Comparison of ENCODE assay signal across 15 mouse cellular contexts in genomic region chr5:112999227-112999626, GRCm38 (mm10). TPM values are rescaled to one million over a fixed set of nuclear protein-coding genes. Genes with fewer than 3 reads are reported as not detected.
DNase-seq lines count a peak whose midpoint lies in the region; ATAC-seq and TF ChIP-seq lines count a peak whose summit lies in the region.
"Had no signal": no experiment of that assay in that cellular context is flagged by ENCODE, and none has a peak within 500 bp of the region (broad histone marks: within the 10 kb centered on the region; RNA-seq: fewer than 3 reads in every experiment).

No protein-coding gene starts in this region.

- no peak overlapping the region for H3K9ac ChIP-seq in lung, postnatal 0 days (replicated peaks; ENCODE audit: low read depth)
- H3K9ac ChIP-seq in liver, embryonic 14.5 days (replicated peaks): no peak overlapping the region
- H3K9ac ChIP-seq in hindbrain, embryonic 16.5 days (ENCODE audit: low read depth, low read length): no peak overlapping the region
- H3K9ac ChIP-seq: embryonic facial prominence, embryonic 13.5 days; hindbrain, embryonic 15.5 days had no signal

- TF ChIP-seq EP300 in lung, postnatal 0 days (IDR thresholded peaks at IDR 0.05): no peak
- no peak for TF ChIP-seq EP300 in liver, embryonic 14.5 days (IDR thresholded peaks at IDR 0.05; ENCODE audit: low read depth)

- H3K4me2 ChIP-seq in lung, postnatal 0 days (replicated peaks; ENCODE audit: low read depth, low read length): no peak overlapping the region
- no peak overlapping the region for H3K4me2 ChIP-seq in liver, embryonic 14.5 days (ENCODE audit: low read depth)
- H3K4me2 ChIP-seq in hindbrain, embryonic 16.5 days (ENCODE audit: low read length): no peak overlapping the region
- H3K4me2 ChIP-seq: embryonic facial prominence, embryonic 13.5 days; hindbrain, embryonic 15.5 days had no signal

- H3K4me3 ChIP-seq in lung, postnatal 0 days (ENCODE audit: low read depth, low read length): no peak overlapping the region
- no peak overlapping the region for H3K4me3 ChIP-seq in liver, embryonic 14.5 days (ENCODE audit: insufficient read depth in 1 of 2, low read depth in 2 of 2, low read length in 2 of 2)
- H3K4me3 ChIP-seq in hindbrain, embryonic 16.5 days (ENCODE audit: low read length): no peak overlapping the region
- H3K4me3 ChIP-seq: embryonic facial prominence, embryonic 13.5 days; hindbrain, embryonic 15.5 days; myocyte had no signal

- 84% methylated on average over 6 of the region's 8 CpGs for WGBS in lung, postnatal 0 days
- 32% methylated on average over 8 of the region's 8 CpGs for WGBS in liver, embryonic 14.5 days (ENCODE audit: insufficient replicate concordance)
- WGBS in hindbrain, embryonic 16.5 days: 88% methylated on average over 7 of the region's 8 CpGs

- no peak overlapping the region for H3K27ac ChIP-seq in lung, postnatal 0 days (ENCODE audit: low read length)
- H3K27ac ChIP-seq in liver, embryonic 14.5 days: no peak overlapping the region
- no peak overlapping the region for H3K27ac ChIP-seq in hindbrain, embryonic 16.5 days (ENCODE audit: low read depth, low read length)
- H3K27ac ChIP-seq: hindbrain, embryonic 15.5 days had no signal

- peak; percentile 38 for ATAC-seq in lung, postnatal 0 days
- peak; percentile 85 for ATAC-seq in common myeloid progenitor, adult 5-6 weeks (replicated peaks; ENCODE audit: low read depth, poor library complexity, severe bottlenecking)
- ATAC-seq in liver, embryonic 14.5 days (ENCODE audit: insufficient read depth): peak; percentile 85
- no peak for ATAC-seq in hindbrain, embryonic 16.5 days
- ATAC-seq: forebrain, embryonic 14.5 days had no signal

- no peaks in the 10 kb centered on the region for H3K9me3 ChIP-seq in lung, postnatal 0 days (ENCODE audit: low read length)
- no peaks in the 10 kb centered on the region for H3K9me3 ChIP-seq in liver, embryonic 14.5 days (ENCODE audit: control insufficient read depth, low read length)
- H3K9me3 ChIP-seq in hindbrain, embryonic 16.5 days (ENCODE audit: control insufficient read depth, low read length): no peaks in the 10 kb centered on the region; the same call in 1 of the 2 replicates
- H3K9me3 ChIP-seq: embryonic facial prominence, embryonic 13.5 days; hindbrain, embryonic 15.5 days had no signal

- no peaks in the 10 kb centered on the region for H3K36me3 ChIP-seq in lung, postnatal 0 days (ENCODE audit: insufficient read depth, low read length)
- no peaks in the 10 kb centered on the region for H3K36me3 ChIP-seq in liver, embryonic 14.5 days (replicated peaks; ENCODE audit: control insufficient read depth, insufficient read depth, low read depth)
- H3K36me3 ChIP-seq in hindbrain, embryonic 16.5 days (ENCODE audit: control insufficient read depth, insufficient read depth, low read length): peaks cover 2% of the 10 kb centered on the region; the same call in 1 of the 2 replicates

- no peaks in the 10 kb centered on the region for H3K27me3 ChIP-seq in lung, postnatal 0 days (replicated peaks; ENCODE audit: insufficient read depth, low read length)
- no peaks in the 10 kb centered on the region for H3K27me3 ChIP-seq in liver, embryonic 14.5 days (ENCODE audit: control insufficient read depth, insufficient read depth, low read length)
- no peaks in the 10 kb centered on the region for H3K27me3 ChIP-seq in hindbrain, embryonic 16.5 days (replicated peaks; ENCODE audit: control insufficient read depth, insufficient read depth, low read length)
- H3K27me3 ChIP-seq: CH12.LX; embryonic facial prominence, embryonic 13.5 days; hindbrain, embryonic 15.5 days had no signal

- TF ChIP-seq CTCF in lung, postnatal 0 days (IDR thresholded peaks at IDR 0.05): no peak
- no peak for TF ChIP-seq CTCF in liver, embryonic 14.5 days (IDR thresholded peaks at IDR 0.05; ENCODE audit: low read depth)

- H3K4me1 ChIP-seq in lung, postnatal 0 days (ENCODE audit: insufficient read depth, low read depth, low read length): no peaks in the 10 kb centered on the region
- peaks cover 0 to 10% of the 10 kb centered on the region in 2 experiments; a peak in 1 of 4 replicates for H3K4me1 ChIP-seq in liver, embryonic 14.5 days (replicated peaks; ENCODE audit: control insufficient read depth in 2 of 2, insufficient read depth in 2 of 2, low read length in 1 of 2)
- H3K4me1 ChIP-seq in hindbrain, embryonic 16.5 days (ENCODE audit: control insufficient read depth, insufficient read depth, low read depth, low read length): peaks cover 12% of the 10 kb centered on the region

- no peak for DNase-seq in lung, postnatal 0 days (ENCODE audit: low spot score)
- no peak for DNase-seq in lung, adult 18-20 months
- DNase-seq in liver, embryonic 14.5 days (ENCODE audit: low read depth in 3 of 3, low spot score in 3 of 3): peak in 1 of 3 experiments; percentile 26
- peak; percentile 63 for DNase-seq in testis, postnatal 10 days (ENCODE audit: low spot score)
- DNase-seq in gastrocnemius, postnatal 4 days (ENCODE audit: low spot score in 2 of 2): no peak
- DNase-seq: cerebellum, adult 9-11 months; gastrocnemius, postnatal 14 days; kidney, postnatal 14 days had no signal

RNA-seq across cellular contexts. Expression of gene Grk3, which starts 16.4 kb away (rescaled TPM):
- polyA plus RNA-seq in lung, postnatal 0 days (2015; fragmentation: Nextera tagmentation; extraction: Ambion mirVana): 13.6 and 16.4 TPM in 2 replicates
- 26.0 and 27.2 TPM in 2 replicates for total RNA-seq in common myeloid progenitor, adult 5-6 weeks (2017)
- polyA plus RNA-seq in liver, embryonic 14.5 days (2012; rRNA removed): 1.7 and 2.0 TPM in 2 replicates
- polyA plus RNA-seq in liver, embryonic 14.5 days (2014; fragmentation: Nextera tagmentation; extraction: Ambion mirVana): 0.73 and 1.4 TPM in 2 replicates
- total RNA-seq in gastrocnemius, postnatal 4 days (2021): 1 to 10 TPM; 7.4 to 8.4 TPM
- 27.2 and 30.8 TPM in 2 replicates for polyA plus RNA-seq in hindbrain, embryonic 16.5 days (2015; fragmentation: Nextera tagmentation; extraction: Ambion mirVana)
- total RNA-seq: CH12.LX had no signal
- polyA plus RNA-seq: myocyte had no signal
